Mouse (Mus musculus): Measurements from ENCODE around the gene Nelfcd. TPM values are rescaled to one million over a fixed set of nuclear protein-coding genes. Genes with fewer than 3 reads are reported as not detected.

The Nelfcd gene
- 78.0 TPM for polyA plus RNA-seq (2017; shearing (Covaris generic))

DNA sequence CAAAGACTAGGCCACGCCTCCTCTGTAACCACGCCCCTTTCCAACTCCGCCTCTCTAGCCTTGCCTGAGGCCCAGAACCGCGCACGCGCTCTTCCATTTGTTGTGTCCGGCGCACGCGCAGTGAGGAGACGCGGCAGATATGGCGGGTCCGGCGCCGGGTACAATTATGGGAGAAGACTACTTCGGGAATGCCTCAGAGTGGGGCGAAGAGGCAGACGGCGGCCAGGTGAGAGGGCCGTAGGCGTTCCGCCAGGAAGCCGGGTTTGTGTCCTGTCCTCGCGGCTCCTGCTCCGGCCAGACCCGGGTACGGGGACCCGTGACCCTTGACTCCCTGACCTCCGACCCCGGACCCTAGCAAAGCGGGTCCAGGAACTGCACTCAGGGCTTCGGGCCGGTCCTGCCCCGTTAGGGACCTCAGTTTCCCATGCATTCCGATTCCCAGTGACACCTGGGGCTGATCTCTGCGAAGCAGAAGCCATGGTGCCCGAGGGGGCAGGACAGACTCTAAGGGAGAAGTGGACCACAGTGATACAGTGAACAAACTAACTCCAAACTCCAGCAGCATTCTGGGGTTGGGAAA, at the start of gene Nelfcd:
Nelfcd (plus strand) TSS at position 74 of the 580 bp plus-strand sequence.

DNA sequence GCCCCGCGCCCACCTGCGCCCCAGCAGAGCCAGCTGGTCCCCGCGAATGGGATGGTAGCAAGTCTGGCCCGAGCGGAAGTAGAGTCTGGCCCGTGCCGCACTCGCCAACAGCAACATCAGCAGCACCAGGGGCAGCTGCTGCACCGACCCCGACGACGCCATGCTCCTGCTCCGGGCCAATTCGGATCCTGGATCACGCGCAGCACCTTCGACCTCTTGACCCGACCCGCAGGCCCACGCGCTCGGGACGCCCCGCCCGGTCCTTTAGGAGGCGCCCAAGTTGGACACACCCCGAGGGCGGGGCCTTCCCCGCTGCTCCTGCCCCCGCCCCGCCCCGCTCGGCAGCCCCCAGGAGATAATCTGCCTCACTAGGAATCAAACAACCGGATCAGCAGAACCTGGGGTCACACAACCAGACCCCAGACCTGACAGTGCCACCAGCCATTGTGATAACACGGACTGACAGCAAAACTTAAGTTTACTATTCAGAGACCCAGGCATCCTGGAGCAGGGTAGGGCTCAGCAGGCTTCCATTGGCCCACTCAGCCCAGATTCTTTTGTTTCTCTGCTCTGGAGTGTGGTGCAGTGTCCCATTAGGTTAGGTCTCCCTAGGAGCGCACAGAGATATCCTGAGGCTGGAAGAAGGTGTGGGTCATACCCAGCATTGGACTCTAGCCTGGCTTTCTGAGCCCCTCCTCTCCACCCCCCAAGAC, 23.3 kb downstream of the Nelfcd start, which contains the start of gene Ctsz:
Ctsz (minus strand) TSS at position 303 of the 713 bp plus-strand sequence.

DNA sequence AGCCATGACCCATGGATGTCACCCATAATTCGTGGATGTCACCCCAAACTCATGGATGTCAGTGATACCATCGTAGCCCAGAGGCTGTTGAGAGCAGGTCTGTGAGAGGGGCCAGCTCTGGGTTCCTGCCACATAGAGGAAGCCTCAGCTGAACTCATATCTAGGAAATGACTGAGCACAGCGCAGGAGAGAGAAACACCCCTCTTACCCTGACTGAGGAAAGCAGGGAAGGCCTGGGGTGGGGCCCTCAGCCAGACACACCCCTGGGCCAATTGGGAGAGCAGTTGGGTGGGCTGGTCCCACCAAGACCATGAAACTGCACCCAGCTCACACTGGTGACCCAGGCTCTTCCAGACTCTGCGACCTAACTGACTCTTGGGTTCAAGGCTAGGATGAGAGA, 34.7 kb downstream of the Nelfcd start, which contains the start of gene Tubb1:
Tubb1 (plus strand) TSS at position 343 of the 400 bp plus-strand sequence.

DNA sequence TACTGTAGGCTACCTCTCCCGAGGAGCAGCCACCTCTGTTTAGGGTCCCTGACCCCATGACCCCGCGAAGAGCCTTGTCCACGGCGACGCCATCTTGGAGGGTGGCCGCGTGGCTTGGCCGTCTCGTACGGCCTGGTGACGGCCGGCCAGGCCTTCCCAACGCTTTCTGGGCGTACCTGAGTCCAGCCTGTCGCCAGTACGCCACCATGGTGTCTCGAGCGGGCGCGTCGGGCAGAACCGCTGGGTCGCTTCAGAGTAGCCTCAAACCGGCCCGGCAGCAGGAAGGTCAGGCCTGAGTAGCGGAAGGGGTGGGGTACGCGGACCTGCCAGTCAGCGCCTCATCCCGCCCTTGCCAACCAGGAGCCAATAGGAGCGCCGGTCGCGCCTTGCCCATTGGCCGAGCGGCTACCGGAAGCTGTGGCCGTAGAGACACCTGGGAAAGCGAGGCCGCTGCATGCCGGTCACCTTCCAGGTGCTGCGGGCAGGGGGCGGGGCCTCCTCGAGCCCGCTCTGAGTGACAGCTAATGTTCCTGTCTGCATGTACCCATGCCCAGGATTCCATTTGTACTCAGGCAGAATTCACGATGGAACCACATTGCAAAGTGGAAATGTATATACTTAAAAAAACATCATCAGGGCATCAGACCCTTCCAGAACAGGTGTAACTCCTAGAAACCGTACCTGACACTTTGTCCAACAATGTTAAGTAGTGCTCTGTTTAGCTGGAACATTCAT, 48.4 kb downstream of the Nelfcd start, which contains the start of gene Atp5e:
Atp5e (minus strand) TSS at position 317 of the 735 bp plus-strand sequence.

DNA sequence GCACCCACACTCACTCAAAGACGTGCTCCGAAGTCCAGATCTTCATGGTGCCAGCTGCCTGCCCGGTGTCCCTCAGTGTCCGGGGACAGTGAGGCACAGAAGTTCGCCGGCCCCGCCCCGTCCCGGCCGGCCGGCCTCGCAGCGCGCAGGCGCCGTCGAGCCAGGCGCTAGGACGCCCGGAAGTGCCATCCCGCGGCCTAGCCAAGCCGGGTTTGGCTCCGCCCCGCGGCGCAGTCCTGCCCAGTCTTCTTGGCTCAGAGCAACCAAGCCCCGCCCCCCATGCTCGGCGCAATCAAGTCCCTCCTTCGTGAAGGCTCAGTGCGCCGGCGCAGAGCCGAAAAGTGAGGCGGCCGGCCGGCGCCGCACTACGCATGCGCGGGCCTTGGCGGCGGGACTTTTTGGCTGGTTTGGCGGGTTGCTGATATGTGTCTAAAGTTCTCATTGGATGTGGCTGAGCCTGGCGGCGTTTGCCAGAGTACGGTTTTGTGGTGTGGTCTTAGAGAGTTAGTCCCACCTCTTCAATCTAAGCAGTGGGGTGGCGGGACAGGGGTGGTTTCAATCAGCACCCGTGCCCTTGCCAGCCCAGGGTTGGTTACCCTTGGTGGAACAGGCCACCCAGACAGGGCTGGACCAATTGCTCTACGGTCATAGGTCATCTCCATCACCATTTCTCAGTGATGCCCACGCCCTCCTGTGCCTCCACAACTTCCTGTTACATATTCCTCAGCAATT, 57.4 kb downstream of the Nelfcd start, which contains the start of gene Prelid3b:
Prelid3b (minus strand) TSS at position 264 of the 732 bp plus-strand sequence.

Other genes starting within 250 kb of the Nelfcd start
- 72.9 TPM for gene Gnas, start 131.5 kb upstream of the Nelfcd start, polyA plus RNA-seq (2017; shearing (Covaris generic))
- not detected for gene Gm20721, start 69.1 kb upstream of the Nelfcd start, polyA plus RNA-seq (2017; shearing (Covaris generic))
- 144 TPM for gene Ctsz, start 23.2 kb downstream of the Nelfcd start, polyA plus RNA-seq (2017; shearing (Covaris generic))
- gene Tubb1, start 34.9 kb downstream of the Nelfcd start, polyA plus RNA-seq (2017; shearing (Covaris generic)): not detected
- 553 TPM for gene Atp5e, start 48.3 kb downstream of the Nelfcd start, polyA plus RNA-seq (2017; shearing (Covaris generic))
- 80.4 TPM for gene Prelid3b, start 57.3 kb downstream of the Nelfcd start, polyA plus RNA-seq (2017; shearing (Covaris generic))
- gene Zfp831, start 227.7 kb downstream of the Nelfcd start, polyA plus RNA-seq (2017; shearing (Covaris generic)): 16.1 TPM